Mouse (Mus musculus) kidney, embryonic 14.5 days (tissue): Measurements from ENCODE around the gene Hes7. TPM values are rescaled to one million over a fixed set of nuclear protein-coding genes. Genes with fewer than 3 reads are reported as not detected.

Experiments used
- ATAC-seq: fragments of 200-750 bp; cut with Nextera tagmentation; 2 replicates; pipeline ENCODE4 v1.8.0; 2017; ENCODE audit warnings: moderate number of reproducible peaks, mild to moderate bottlenecking, moderate TSS enrichment, moderate library complexity; ENCODE audit not compliant: low FRiP score, low TSS enrichment
- H3K27ac ChIP-seq: fragments of 300-500 bp; sonication (generic); 2 replicates; pipeline ENCODE4 v1.5.1; 2014; ENCODE audit warnings: low read depth, mild to moderate bottlenecking, low read length, moderate library complexity, mixed read lengths
- H3K27me3 ChIP-seq: fragments of 300-500 bp; sonication (generic); 2 replicates; pipeline ENCODE4 v1.6.1; 2014; ENCODE audit warnings: mild to moderate bottlenecking, low read length; ENCODE audit not compliant: control insufficient read depth, insufficient read depth
- H3K36me3 ChIP-seq: fragments of 300-500 bp; sonication (generic); 2 replicates; pipeline ENCODE4 v1.6.1; 2014; ENCODE audit warnings: low read length, mixed read lengths; ENCODE audit not compliant: control insufficient read depth, insufficient read depth
- H3K4me1 ChIP-seq: fragments of 300-500 bp; sonication (generic); 2 replicates; pipeline ENCODE4 v1.6.1; 2014; ENCODE audit warnings: low read length, mixed read lengths; ENCODE audit not compliant: control insufficient read depth, insufficient read depth
- H3K4me2 ChIP-seq: fragments of 300-500 bp; sonication (generic); replicated peaks from 2 replicates; pipeline ENCODE4 v1.6.1; 2014; ENCODE audit warnings: low read depth, mild to moderate bottlenecking, low read length
- H3K4me3 ChIP-seq: fragments of 300-500 bp; sonication (generic); 2 replicates; pipeline ENCODE4 v1.5.1; 2014; ENCODE audit warnings: mild to moderate bottlenecking, low read length
- H3K9ac ChIP-seq: fragments of 300-500 bp; sonication (generic); 2 replicates; pipeline ENCODE4 v1.6.1; 2014; ENCODE audit warnings: low read depth, mild to moderate bottlenecking, low read length, moderate library complexity
- H3K9me3 ChIP-seq: fragments of 300-500 bp; sonication (generic); 2 replicates; pipeline ENCODE4 v1.6.1; 2016; ENCODE audit warnings: low read length; ENCODE audit not compliant: control insufficient read depth
- WGBS: fragments of 180-500 bp; shearing (Covaris S2); extraction: QIAGEN DNeasy Blood & Tissue Kit; methylation state at CpG from one replicate; pipeline ENCODE4 v1.1.7; 2014; 5-methylcytosine and 5-hydroxymethylcytosine counted together
- polyA plus RNA-seq: library from polyadenylated mRNA; unstranded; fragments of >200 nt; fragmentation: Nextera tagmentation; extraction: Ambion mirVana; gene quantifications from 2 replicates; pipeline ENCODE4 v1.2.1, GENCODE M21; 2014

Hes7 gene
- polyA plus RNA-seq, 1 experiment from 2014 or later = 0.23 TPM

DNA sequence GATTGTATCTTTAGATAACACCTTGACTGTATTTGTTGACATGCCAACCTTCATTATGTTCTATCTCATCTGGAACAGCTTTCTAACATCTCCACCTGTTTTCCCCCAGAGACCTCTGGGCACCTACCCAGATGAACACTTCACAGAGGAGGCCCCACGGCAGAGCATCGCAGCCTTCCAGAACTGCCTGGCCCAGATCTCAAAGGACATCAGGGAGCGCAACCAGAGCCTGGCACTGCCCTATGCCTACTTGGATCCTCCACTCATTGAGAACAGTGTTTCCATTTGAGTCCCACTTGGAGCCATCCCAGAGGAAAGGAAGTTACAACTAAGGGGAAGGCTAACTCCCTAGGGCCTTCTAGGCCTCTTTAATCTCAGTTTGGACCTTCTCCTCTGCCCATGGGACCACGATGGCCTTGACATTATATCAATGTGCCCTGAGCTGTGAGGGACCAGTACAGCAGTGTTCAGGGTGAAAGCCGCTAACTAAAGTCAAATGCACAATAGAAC is 28.3 kb downstream of the Hes7 start:
- Histone ChIP-seq H3K36me3 (no peaks in the 10 kb centered on the region), H3K27ac (no peak overlapping the region), H3K9me3 (no peaks in the 10 kb centered on the region), H3K9ac (no peak overlapping the region), H3K4me2 (no peak overlapping the region), H3K4me3 (no peak overlapping the region), H3K4me1 (no peaks in the 10 kb centered on the region), H3K27me3 (no peaks in the 10 kb centered on the region)
- ATAC-seq = no peak
- WGBS = 93% methylated on average over 5 of the region's 5 CpGs

DNA sequence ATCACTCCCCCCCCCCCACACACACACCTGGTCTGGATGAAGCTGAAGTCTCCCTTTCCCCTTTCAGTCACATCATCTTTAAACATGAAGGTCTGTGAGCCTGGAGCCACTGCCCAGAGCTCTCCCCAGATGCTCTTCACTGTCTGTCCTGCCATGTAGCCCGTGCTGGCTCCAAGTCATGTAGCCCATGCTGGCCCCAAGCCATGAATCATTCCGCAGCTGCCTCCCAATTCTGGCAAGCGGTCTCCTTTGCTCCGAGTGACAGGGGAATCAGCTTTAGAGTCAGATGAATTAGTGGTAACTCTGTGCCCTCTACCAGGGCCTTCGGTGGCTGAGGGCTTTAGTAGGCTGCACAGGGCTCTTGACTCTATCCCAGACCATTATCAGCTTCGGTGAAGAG is 29.5 kb downstream of the Hes7 start:
- Histone ChIP-seq H3K9ac (no peak overlapping the region), H3K4me1 (no peaks in the 10 kb centered on the region), H3K4me3 (no peak overlapping the region), H3K27ac (no peak overlapping the region), H3K36me3 (no peaks in the 10 kb centered on the region), H3K4me2 (no peak overlapping the region), H3K27me3 (no peaks in the 10 kb centered on the region), H3K9me3 (no peaks in the 10 kb centered on the region)
- ATAC-seq = no peak
- 77% methylated on average over 6 of the region's 6 CpGs for WGBS

DNA sequence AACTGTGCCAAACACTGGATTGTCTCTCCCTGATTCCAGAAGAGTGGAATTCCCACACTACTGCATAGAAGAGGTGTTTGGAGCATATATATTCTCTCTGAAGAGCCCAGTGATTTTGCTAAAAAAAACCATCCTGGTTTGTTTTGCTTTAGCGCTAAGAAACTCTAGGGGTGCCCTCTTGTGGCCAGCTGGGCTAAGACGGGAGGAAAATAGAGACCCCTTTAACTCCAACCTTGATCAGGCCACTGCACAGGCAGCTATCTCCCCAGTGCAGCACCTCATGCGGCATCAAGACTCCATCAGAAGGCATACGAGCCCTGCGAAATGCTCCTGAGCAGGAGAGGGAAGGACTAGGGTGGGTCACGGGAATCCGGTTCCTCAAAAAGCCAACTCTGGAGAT is 30.2 kb downstream of the Hes7 start:
- peak overlapping the region; percentile 10; the same call in 1 of the 2 replicates for H3K4me3 ChIP-seq
- WGBS = 5% methylated on average over 7 of the region's 7 CpGs
- ATAC-seq = no peak
- no peak overlapping the region for H3K27ac ChIP-seq
- H3K4me1 ChIP-seq = no peaks in the 10 kb centered on the region
- peak overlapping the region; percentile 33 for H3K4me2 ChIP-seq
- no peak overlapping the region for H3K9ac ChIP-seq
- no peaks in the 10 kb centered on the region for H3K36me3 ChIP-seq
- no peaks in the 10 kb centered on the region for H3K9me3 ChIP-seq
- no peaks in the 10 kb centered on the region for H3K27me3 ChIP-seq

DNA sequence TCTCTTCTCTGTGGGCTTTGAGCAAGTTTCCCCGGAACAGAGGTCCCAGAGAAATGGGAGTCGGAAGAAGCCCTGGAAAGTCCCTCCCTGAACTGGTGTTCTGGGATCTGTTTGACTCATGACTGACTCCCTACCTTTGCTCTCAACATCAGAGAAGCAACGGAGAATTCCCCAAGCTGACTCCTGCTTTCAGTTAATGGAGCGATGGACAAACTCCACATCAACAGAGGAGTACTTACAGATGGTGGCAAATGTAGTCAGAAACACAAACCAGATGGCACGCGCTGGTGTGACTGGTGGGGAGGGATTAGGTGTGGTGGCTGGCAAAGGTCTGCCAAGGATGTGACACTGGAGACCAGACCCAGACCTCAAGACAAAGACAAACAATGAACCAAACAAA is 30.8 kb downstream of the Hes7 start:
- Histone ChIP-seq H3K4me2 (peak overlapping the region; percentile 33), H3K4me1 (no peaks in the 10 kb centered on the region), H3K36me3 (no peaks in the 10 kb centered on the region), H3K9me3 (no peaks in the 10 kb centered on the region), H3K4me3 (peak overlapping the region; percentile 10; the same call in 1 of the 2 replicates), H3K9ac (0 out of 2 replicates have a peak overlapping the region, but pooled peaks have one; percentile 28), H3K27me3 (no peaks in the 10 kb centered on the region), H3K27ac (no peak overlapping the region)
- ATAC-seq = no peak
- WGBS = 57% methylated on average over 6 of the region's 6 CpGs

DNA sequence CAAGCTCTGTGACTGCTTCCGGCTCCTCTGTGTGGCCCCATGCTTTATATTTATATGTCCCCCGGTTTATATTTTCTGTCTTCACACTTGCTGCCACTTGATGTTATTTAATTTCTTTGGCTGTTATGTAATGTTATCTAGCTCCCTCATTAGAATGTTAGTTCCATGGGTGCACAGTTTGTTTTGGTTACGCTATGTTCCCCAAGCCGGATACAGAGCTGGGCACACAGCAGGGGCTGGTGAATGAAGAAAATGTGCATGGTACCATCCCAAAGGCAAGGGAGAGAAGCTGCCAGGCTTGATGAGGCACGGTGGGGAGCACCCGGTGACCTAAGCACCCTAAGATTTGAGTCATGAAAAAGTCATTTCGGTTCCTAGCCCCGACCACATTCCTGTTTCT is 33.6 kb downstream of the Hes7 start:
- Histone ChIP-seq H3K36me3 (no peaks in the 10 kb centered on the region), H3K9ac (no peak overlapping the region), H3K4me2 (no peak overlapping the region), H3K4me3 (no peak overlapping the region), H3K27ac (no peak overlapping the region), H3K9me3 (no peaks in the 10 kb centered on the region), H3K4me1 (peaks cover 8% of the 10 kb centered on the region; the same call in 1 of the 2 replicates), H3K27me3 (peaks cover 14% of the 10 kb centered on the region)
- no peak for ATAC-seq
- WGBS = 86% methylated on average over 8 of the region's 8 CpGs

DNA sequence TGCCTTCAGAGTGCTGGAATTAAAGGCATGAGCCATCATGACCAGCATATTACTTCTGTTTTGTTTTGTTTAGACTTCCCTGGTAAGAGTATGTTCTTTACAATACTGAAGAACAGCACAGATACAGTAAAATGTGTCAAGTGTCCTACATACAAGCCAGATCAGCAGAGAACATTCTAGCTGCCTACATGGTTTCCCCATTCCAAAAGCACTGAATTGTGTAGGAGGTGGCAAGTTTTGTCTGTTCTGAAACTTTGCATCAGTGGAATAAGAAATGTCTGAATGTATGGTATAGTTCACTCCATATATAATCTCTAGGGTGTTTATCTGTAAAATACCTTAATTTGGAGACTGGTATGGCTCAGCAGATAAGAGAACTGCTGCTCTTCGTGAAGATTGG is 35.1 kb downstream of the Hes7 start:
- no peaks in the 10 kb centered on the region for H3K9me3 ChIP-seq
- no peak overlapping the region for H3K4me2 ChIP-seq
- peaks cover 14% of the 10 kb centered on the region for H3K27me3 ChIP-seq
- peaks cover 8% of the 10 kb centered on the region; the same call in 1 of the 2 replicates for H3K4me1 ChIP-seq
- H3K9ac ChIP-seq = no peak overlapping the region
- 59% methylated on average over 1 of the region's 1 CpGs for WGBS
- H3K27ac ChIP-seq = no peak overlapping the region
- H3K4me3 ChIP-seq = no peak overlapping the region
- H3K36me3 ChIP-seq = no peaks in the 10 kb centered on the region
- ATAC-seq = no peak

DNA sequence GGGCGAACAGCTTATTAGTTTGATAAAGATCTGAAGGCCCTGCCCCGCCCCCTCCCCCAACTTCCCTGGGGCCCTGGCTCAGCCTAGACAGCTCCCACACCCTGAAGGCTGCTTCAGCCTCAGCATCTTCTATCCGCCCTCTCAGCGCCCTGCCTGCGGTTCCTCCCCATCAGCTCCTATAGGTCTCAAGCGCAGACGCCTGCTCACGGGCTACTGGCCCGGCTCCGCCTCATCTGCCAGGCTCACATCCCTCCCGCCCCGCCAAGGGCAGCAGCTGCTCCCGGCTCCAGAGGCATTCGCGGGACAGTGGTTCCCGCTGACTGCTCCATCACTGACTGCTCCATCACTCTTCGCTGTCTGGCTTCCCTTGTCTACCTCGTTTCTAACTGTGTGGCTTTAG is 36.6 kb downstream of the Hes7 start, which contains the start of gene Alox12b:
Alox12b (plus strand) TSS at position 190 of the 400 bp plus-strand sequence.
- Histone ChIP-seq H3K27ac (no peak within 1 kb of the TSS), H3K4me1 (peaks cover 8% of the 10 kb centered on the region; the same call in 1 of the 2 replicates), H3K9ac (peak within 1 kb of the TSS; percentile 8; the same call in 1 of the 2 replicates), H3K4me2 (peak within 1 kb of the TSS; percentile 31), H3K27me3 (peaks cover 14% of the 10 kb centered on the region), H3K9me3 (no peaks in the 10 kb centered on the region), H3K36me3 (no peaks in the 10 kb centered on the region), H3K4me3 (peak within 1 kb of the TSS; percentile 19)
- 3% methylated on average over 18 of the region's 18 CpGs for WGBS
- ATAC-seq = peak; percentile 79

DNA sequence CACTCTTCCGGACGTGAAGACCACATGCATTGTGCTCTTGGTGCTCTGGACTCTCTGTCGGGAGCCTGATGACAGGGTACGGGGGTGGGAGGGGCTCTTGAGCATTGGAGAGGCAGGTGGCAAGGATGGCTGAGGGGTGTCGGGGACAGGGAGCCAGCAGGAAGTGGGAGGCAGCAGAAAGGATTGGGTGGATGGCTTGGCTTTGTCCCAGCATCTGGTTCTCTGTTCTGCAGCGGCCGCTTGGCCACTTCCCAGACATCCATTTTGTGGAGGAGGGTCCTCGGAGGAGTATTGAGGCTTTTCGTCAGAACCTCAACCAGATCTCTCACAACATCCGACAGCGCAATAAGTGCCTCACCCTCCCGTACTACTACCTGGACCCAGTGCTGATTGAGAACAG is 49.1 kb downstream of the Hes7 start:
- H3K9me3 ChIP-seq = no peaks in the 10 kb centered on the region
- H3K4me2 ChIP-seq = no peak overlapping the region
- H3K27me3 ChIP-seq = no peaks in the 10 kb centered on the region
- no peak overlapping the region for H3K4me3 ChIP-seq
- no peaks in the 10 kb centered on the region for H3K36me3 ChIP-seq
- no peak overlapping the region for H3K27ac ChIP-seq
- H3K4me1 ChIP-seq = 0 out of 2 replicates have a peak, but pooled peaks cover 3% of the 10 kb centered on the region
- no peak for ATAC-seq
- WGBS = 86% methylated on average over 12 of the region's 12 CpGs
- no peak overlapping the region for H3K9ac ChIP-seq

DNA sequence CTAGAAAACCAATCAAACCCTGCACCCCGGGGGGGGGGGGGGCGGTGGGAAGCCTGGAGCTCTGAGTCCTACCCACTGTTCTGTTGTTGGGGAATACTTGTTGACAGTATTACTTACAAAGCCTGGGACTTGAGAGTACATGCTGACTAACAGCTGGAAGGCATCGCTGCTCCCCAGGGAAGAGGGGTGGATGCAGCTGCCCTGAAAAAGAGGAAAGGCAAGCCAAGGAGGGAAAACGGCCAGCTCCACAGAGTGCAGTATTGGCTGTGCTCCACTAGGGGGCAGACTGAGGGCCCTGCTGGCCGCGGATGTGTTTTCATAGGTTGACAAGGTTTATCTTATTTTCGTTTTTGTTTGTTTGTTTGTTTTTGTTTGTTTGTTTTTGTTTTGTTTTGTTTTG is 51.4 kb downstream of the Hes7 start:
- Histone ChIP-seq H3K4me2 (no peak overlapping the region), H3K27me3 (no peaks in the 10 kb centered on the region), H3K4me3 (no peak overlapping the region), H3K36me3 (no peaks in the 10 kb centered on the region), H3K9me3 (no peaks in the 10 kb centered on the region), H3K9ac (no peak overlapping the region), H3K4me1 (0 out of 2 replicates have a peak, but pooled peaks cover 3% of the 10 kb centered on the region), H3K27ac (no peak overlapping the region)
- 26% methylated on average over 7 of the region's 7 CpGs for WGBS
- no peak for ATAC-seq
